Mouse (Mus musculus): ENCODE results near the gene Ctc1. TPM values are rescaled to one million over a fixed set of nuclear protein-coding genes. Genes with fewer than 3 reads are reported as not detected.

Ctc1 gene
- polyA plus RNA-seq, 1 experiment, result 39.7 TPM

DNA sequence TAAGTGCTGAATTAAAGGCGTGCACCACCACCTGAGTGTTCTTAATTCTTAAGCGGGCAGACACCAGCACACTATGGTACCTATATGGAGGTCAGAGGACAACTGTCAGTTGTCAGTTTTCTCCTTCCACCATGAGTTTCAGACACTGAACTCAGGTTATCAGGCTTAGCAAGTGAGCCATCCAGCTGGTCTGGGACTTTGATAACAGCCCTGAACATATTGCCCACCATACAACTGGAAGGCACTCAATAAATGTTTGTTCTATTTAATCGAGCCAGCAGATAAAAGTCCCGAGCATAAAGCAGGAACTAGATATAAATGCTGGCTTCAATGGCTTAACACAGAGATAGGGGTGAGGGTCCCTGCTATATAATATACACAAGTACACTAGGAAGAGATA, 18.6 kb upstream of the Ctc1 start:
- no peak for TF ChIP-seq GATA1 (IDR thresholded peaks at IDR 0.05; ENCODE audit: low read length)

- no peak for TF ChIP-seq GATA1 (IDR thresholded peaks at IDR 0.05; ENCODE audit: low read length)
Observed at GRCm38 (mm10) chr11:69003592-69003991, 12.1 kb upstream of the Ctc1 start.

DNA sequence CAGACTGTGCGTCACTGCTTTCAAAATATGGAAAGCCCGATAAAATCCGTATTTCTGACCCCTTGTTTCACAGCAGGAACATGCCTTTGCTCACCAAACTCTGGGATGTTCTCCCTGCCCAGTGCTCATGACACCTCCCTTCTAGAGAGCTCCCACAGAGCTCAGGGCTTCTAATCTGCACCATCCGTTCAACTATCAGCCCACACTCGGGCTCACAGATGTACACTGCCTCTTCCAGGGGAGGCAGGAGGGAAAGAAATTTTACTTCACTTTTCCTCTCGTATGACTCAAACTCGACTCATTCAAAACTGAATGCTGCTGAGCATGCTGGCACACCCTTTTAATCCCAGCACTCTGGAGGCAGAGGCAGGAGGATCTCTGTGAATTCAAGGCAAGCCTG, 10.5 kb upstream of the Ctc1 start:
- TF ChIP-seq GATA1 (IDR thresholded peaks at IDR 0.05; ENCODE audit: low read length), result no peak

GRCm38 (mm10) chr11:69008182-69009121, 7.3 kb upstream of the Ctc1 start, which contains the start of gene Pfas:
Pfas (minus strand) TSS chr11:69008460.
- TF ChIP-seq GATA1 (IDR thresholded peaks at IDR 0.05; ENCODE audit: low read length), result no peak

GRCm38 (mm10) chr11:69009508-69009907, 6.2 kb upstream of the Ctc1 start:
- TF ChIP-seq GATA1 (IDR thresholded peaks at IDR 0.05; ENCODE audit: low read length), result no peak

GRCm38 (mm10) chr11:69010400-69011323, 5.0 kb upstream of the Ctc1 start:
- no peak for TF ChIP-seq GATA1 (IDR thresholded peaks at IDR 0.05; ENCODE audit: low read length)

DNA sequence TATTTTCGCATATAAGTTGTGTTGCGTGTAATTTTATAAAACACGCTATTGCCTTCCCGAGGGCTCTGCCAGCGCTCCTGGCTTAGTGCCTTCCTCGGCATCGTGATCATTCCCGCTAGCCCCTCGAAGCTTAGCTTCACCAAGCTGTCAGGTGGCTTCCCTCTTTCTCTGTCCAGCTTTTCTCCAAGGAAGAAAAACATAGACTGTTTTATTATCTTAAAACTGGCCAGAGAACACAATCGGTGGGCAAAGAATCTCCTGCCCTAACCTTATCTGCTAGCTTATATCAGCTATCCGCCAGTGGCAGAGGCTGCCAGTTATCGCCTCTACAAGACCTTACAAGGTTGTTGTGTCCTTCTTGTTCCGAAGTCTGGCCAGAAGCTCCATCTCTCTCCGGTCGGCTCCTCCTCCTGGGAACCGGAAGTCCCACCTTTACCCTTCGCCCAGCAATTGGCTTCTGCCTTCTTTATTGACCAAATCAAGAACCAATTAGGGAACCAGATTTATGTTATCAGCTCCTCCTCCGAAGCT, 3.6 kb upstream of the Ctc1 start:
- TF ChIP-seq GATA1 (IDR thresholded peaks at IDR 0.05; ENCODE audit: low read length), result peak; percentile 87

- no peak for TF ChIP-seq GATA1 (IDR thresholded peaks at IDR 0.05; ENCODE audit: low read length)
Observed at GRCm38 (mm10) chr11:69016755-69017154, 1.0 kb downstream of the Ctc1 start.

DNA sequence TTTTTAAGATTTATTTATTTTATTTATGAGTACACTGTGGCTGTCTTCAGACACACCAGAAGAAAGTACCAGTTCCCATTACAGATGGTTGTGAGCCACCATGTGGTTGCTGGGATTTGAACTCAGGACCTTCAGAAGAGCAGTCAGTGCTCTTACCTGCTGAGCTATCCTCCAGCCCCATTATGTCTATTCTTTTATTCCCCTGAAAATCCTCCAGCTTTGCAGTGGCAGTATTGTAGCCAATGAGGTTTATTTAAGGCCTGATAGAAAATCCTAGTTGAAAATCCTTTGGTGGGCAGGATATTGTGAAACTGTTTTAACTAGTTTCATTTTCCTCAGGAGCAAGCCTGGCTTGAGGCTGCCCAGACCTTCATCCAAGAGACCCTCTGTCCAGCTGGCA, 5.0 kb downstream of the Ctc1 start:
- TF ChIP-seq GATA1 (IDR thresholded peaks at IDR 0.05; ENCODE audit: low read length), result no peak

DNA sequence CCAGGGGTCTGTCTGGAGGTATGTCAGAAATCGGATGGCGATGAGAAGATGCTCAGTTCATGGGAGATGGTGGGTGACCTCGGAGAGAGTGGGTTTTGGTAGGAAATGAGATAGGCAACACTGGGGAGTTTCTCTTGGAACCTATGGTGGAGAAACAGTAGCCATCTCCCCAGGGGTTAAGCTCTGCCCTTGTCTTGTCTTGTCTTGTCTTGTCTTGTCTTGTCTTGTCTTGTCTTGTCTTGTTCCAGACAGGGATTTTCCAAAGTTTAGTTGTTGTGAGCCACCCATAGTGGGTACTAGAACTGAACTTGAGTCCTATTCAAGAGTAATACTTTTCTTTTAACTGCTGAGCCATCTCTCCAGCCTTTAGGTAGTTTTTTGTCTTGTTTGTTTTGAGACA, 10.9 kb downstream of the Ctc1 start:
- TF ChIP-seq GATA1 (IDR thresholded peaks at IDR 0.05; ENCODE audit: low read length), result no peak

DNA sequence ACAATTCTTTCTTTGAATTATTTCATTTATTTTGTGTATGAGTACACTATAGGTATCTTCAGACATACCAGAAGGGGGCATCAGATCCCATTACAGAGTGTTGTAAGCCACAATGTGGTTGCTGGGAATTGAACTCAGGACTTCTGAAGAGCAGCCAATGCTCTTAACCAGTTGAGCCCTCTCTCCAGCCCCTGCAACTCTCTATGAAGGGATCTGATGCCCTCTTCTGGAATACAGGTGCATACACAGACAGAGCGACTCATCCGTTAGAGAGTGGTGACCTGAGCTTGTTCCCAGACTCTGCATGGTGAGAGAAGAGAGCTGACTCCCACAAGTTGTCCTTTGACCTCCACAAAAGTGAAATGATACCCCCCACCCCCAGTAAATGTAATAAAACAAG, 13.1 kb downstream of the Ctc1 start:
- TF ChIP-seq GATA1 (IDR thresholded peaks at IDR 0.05; ENCODE audit: low read length), result no peak

DNA sequence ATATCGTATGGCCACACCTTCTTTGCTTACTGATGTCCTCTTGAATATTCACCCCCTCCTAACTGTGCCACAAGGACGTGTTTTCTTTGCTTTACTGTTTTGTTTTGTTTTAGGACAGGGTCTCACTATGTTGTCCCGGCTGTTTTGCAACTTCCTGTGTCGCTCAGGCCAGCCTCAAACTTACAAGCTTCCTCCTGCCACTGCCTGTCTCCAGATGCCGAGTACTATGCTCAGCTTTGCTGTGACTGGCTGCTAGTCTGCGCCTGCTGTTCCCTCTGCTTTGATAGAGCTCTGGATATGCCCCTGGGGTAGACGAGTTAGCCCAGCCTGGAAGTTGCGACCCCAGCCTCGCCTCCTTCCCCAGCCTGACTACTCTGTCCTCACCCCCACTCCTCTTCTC, 17.8 kb downstream of the Ctc1 start:
- TF ChIP-seq GATA1 (IDR thresholded peaks at IDR 0.05; ENCODE audit: low read length), result no peak

- no peak for TF ChIP-seq GATA1 (IDR thresholded peaks at IDR 0.05; ENCODE audit: low read length)
Observed at GRCm38 (mm10) chr11:69034585-69034984, 18.9 kb downstream of the Ctc1 start.

DNA sequence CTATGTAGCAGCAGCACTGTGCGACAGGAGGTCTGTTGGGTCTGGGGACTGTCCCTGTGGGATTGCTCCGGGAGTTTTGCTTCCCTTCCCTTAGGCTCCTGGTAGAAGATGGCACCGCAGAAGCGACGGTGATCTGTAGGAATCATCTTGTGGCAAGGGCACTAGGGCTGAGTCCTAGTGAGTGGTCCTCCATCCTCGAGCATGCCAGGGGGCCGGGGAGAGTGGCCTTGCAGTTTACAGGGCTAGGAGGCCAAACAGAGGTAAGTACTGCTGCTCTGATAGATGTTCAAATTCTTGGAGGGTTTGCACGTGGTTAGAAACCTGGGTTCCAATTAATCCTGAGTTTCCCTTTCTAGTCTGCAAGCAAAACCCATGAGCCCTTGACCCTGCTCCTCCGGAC, 19.7 kb downstream of the Ctc1 start:
- no peak for TF ChIP-seq GATA1 (IDR thresholded peaks at IDR 0.05; ENCODE audit: low read length)

DNA sequence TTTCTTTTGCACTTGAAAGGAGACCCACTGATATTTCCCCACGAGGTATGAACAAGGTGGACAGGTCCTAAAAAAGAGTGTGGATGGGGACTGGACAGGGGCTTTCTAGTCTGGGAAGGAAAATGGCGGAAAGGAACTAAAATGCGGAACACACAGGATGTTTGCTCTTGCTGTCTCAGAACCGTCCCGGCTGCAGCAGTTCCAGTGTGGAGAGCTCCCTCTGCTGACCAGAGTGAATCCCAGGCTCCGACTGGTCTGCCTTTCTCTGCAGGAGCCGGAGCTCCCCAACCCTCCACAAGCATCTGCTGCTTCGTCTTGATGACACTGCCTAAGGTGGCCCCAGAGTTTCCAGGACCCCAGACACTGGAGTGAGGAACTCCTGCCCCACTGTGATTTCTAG, 20.1 kb downstream of the Ctc1 start:
- no peak for TF ChIP-seq GATA1 (IDR thresholded peaks at IDR 0.05; ENCODE audit: low read length)

All from G1E-ER4 (cell line).